Mouse (Mus musculus): ENCODE results near the gene Cradd. TPM values are rescaled to one million over a fixed set of nuclear protein-coding genes. Genes with fewer than 3 reads are reported as not detected.

The Cradd gene
- polyA plus RNA-seq, 1 experiment from 2014 or later, result 15.4 TPM

- TF ChIP-seq EP300 (IDR thresholded peaks at IDR 0.05), result no peak
- no peak for TF ChIP-seq CTCF (IDR thresholded peaks at IDR 0.05)
- no peaks in the 10 kb centered on the region for H3K9me3 ChIP-seq (ENCODE audit: low read length)
- no peak overlapping the region for H3K9ac ChIP-seq (replicated peaks; ENCODE audit: low read depth)
- no peak for DNase-seq (ENCODE audit: low spot score)
- no peak overlapping the region for H3K4me2 ChIP-seq (replicated peaks; ENCODE audit: low read depth, low read length)
- peak overlapping the region; percentile 9; the same call in 1 of the 2 replicates for H3K27ac ChIP-seq (ENCODE audit: low read length)
- no peak overlapping the region for H3K4me3 ChIP-seq (ENCODE audit: low read depth, low read length)
- no peaks in the 10 kb centered on the region for H3K27me3 ChIP-seq (replicated peaks; ENCODE audit: insufficient read depth, low read length)
- no peaks in the 10 kb centered on the region for H3K36me3 ChIP-seq (ENCODE audit: insufficient read depth, low read length)
- peaks cover 5% of the 10 kb centered on the region; the same call in 1 of the 2 replicates for H3K4me1 ChIP-seq (ENCODE audit: insufficient read depth, low read depth, low read length)
- 0 out of 2 replicates have a peak, but pooled peaks have one; percentile 12 for ATAC-seq
- 49% methylated on average over 11 of the region's 11 CpGs for WGBS
Observed at GRCm38 (mm10) chr10:95297024-95297423, 26.9 kb downstream of the Cradd start.

- H3K4me3 ChIP-seq (ENCODE audit: low read depth, low read length), result no peak overlapping the region
- H3K4me2 ChIP-seq (replicated peaks; ENCODE audit: low read depth, low read length), result no peak overlapping the region
- no peak for ATAC-seq
- no peak for TF ChIP-seq CTCF (IDR thresholded peaks at IDR 0.05)
- no peak for TF ChIP-seq EP300 (IDR thresholded peaks at IDR 0.05)
- DNase-seq (ENCODE audit: low spot score), result no peak
- H3K27ac ChIP-seq (ENCODE audit: low read length), result no peak overlapping the region
- 92% methylated on average over 8 of the region's 8 CpGs for WGBS
- no peak overlapping the region for H3K9ac ChIP-seq (replicated peaks; ENCODE audit: low read depth)
- H3K9me3 ChIP-seq (ENCODE audit: low read length), result no peaks in the 10 kb centered on the region
- no peaks in the 10 kb centered on the region for H3K27me3 ChIP-seq (replicated peaks; ENCODE audit: insufficient read depth, low read length)
- H3K4me1 ChIP-seq (ENCODE audit: insufficient read depth, low read depth, low read length), result peaks cover 9% of the 10 kb centered on the region; the same call in 1 of the 2 replicates
- no peaks in the 10 kb centered on the region for H3K36me3 ChIP-seq (ENCODE audit: insufficient read depth, low read length)
Observed at GRCm38 (mm10) chr10:95293261-95293660, 30.7 kb downstream of the Cradd start.

GRCm38 (mm10) chr10:95292269-95292668 is 31.7 kb downstream of the Cradd start:
- Histone ChIP-seq H3K9ac (replicated peaks; ENCODE audit: low read depth) (no peak overlapping the region), H3K4me3 (ENCODE audit: low read depth, low read length) (no peak overlapping the region), H3K4me2 (replicated peaks; ENCODE audit: low read depth, low read length) (no peak overlapping the region), H3K4me1 (ENCODE audit: insufficient read depth, low read depth, low read length) (peaks cover 9% of the 10 kb centered on the region; the same call in 1 of the 2 replicates), H3K36me3 (ENCODE audit: insufficient read depth, low read length) (no peaks in the 10 kb centered on the region), H3K27me3 (replicated peaks; ENCODE audit: insufficient read depth, low read length) (no peaks in the 10 kb centered on the region), H3K27ac (ENCODE audit: low read length) (no peak overlapping the region), H3K9me3 (ENCODE audit: low read length) (no peaks in the 10 kb centered on the region)
- ATAC-seq (no peak), DNase-seq (ENCODE audit: low spot score) (no peak)
- no peak for TF ChIP-seq EP300 (IDR thresholded peaks at IDR 0.05)
- TF ChIP-seq CTCF (IDR thresholded peaks at IDR 0.05), result no peak
- WGBS, result 62% methylated on average over 5 of the region's 5 CpGs

GRCm38 (mm10) chr10:95291133-95291876 is 32.6 kb downstream of the Cradd start:
- ATAC-seq, result peak; percentile 83

GRCm38 (mm10) chr10:95289819-95290218 is 34.1 kb downstream of the Cradd start:
- H3K36me3 ChIP-seq (ENCODE audit: insufficient read depth, low read length), result no peaks in the 10 kb centered on the region
- no peak overlapping the region for H3K4me3 ChIP-seq (ENCODE audit: low read depth, low read length)
- DNase-seq (ENCODE audit: low spot score), result no peak
- no peaks in the 10 kb centered on the region for H3K9me3 ChIP-seq (ENCODE audit: low read length)
- peaks cover 9% of the 10 kb centered on the region; the same call in 1 of the 2 replicates for H3K4me1 ChIP-seq (ENCODE audit: insufficient read depth, low read depth, low read length)
- H3K27ac ChIP-seq (ENCODE audit: low read length), result no peak overlapping the region
- no peak overlapping the region for H3K4me2 ChIP-seq (replicated peaks; ENCODE audit: low read depth, low read length)
- no peak overlapping the region for H3K9ac ChIP-seq (replicated peaks; ENCODE audit: low read depth)
- TF ChIP-seq CTCF (IDR thresholded peaks at IDR 0.05), result no peak
- TF ChIP-seq EP300 (IDR thresholded peaks at IDR 0.05), result no peak
- WGBS, result 58% methylated on average over 8 of the region's 8 CpGs
- no peak for ATAC-seq
- no peaks in the 10 kb centered on the region for H3K27me3 ChIP-seq (replicated peaks; ENCODE audit: insufficient read depth, low read length)

More at GRCm38 (mm10) chr10:95291133-95291876, 32.6 kb downstream of the Cradd start:
- peak; percentile 82 for DNase-seq (ENCODE audit: low spot score)
- Histone ChIP-seq H3K27me3 (replicated peaks; ENCODE audit: insufficient read depth, low read length) (no peaks in the 10 kb centered on the region), H3K36me3 (ENCODE audit: insufficient read depth, low read length) (no peaks in the 10 kb centered on the region), H3K4me1 (ENCODE audit: insufficient read depth, low read depth, low read length) (peaks cover 9% of the 10 kb centered on the region; the same call in 1 of the 2 replicates), H3K9me3 (ENCODE audit: low read length) (no peaks in the 10 kb centered on the region), H3K4me3 (ENCODE audit: low read depth, low read length) (no peak overlapping the region), H3K27ac (ENCODE audit: low read length) (0 out of 2 replicates have a peak overlapping the region, but pooled peaks have one; percentile 15), H3K4me2 (replicated peaks; ENCODE audit: low read depth, low read length) (no peak overlapping the region), H3K9ac (replicated peaks; ENCODE audit: low read depth) (no peak overlapping the region)
- 51% methylated on average over 13 of the region's 13 CpGs for WGBS
- TF ChIP-seq EP300 (IDR thresholded peaks at IDR 0.05), result peak; percentile 51; the same call in 1 of the 2 replicates
- no peak for TF ChIP-seq CTCF (IDR thresholded peaks at IDR 0.05)

- Histone ChIP-seq H3K9me3 (ENCODE audit: low read length) (no peaks in the 10 kb centered on the region), H3K4me1 (ENCODE audit: insufficient read depth, low read depth, low read length) (peaks cover 9% of the 10 kb centered on the region; the same call in 1 of the 2 replicates), H3K27ac (ENCODE audit: low read length) (no peak overlapping the region), H3K9ac (replicated peaks; ENCODE audit: low read depth) (no peak overlapping the region), H3K36me3 (ENCODE audit: insufficient read depth, low read length) (no peaks in the 10 kb centered on the region), H3K4me2 (replicated peaks; ENCODE audit: low read depth, low read length) (no peak overlapping the region), H3K4me3 (ENCODE audit: low read depth, low read length) (no peak overlapping the region), H3K27me3 (replicated peaks; ENCODE audit: insufficient read depth, low read length) (no peaks in the 10 kb centered on the region)
- DNase-seq (ENCODE audit: low spot score), result no peak
- whole genome bisulfite sequencing, result 62% methylated on average over 4 of the region's 4 CpGs
- no peak for ATAC-seq
- TF ChIP-seq EP300 (IDR thresholded peaks at IDR 0.05), result no peak
Observed at GRCm38 (mm10) chr10:95288206-95288605, 35.7 kb downstream of the Cradd start.
